Mouse (Mus musculus) limb, embryonic 14.5 days (tissue): Measurements from ENCODE around the gene Prtn3. TPM values are rescaled to one million over a fixed set of nuclear protein-coding genes. Genes with fewer than 3 reads are reported as not detected.

Experiments used
- ATAC-seq: fragments of 200-750 bp; cut with Nextera tagmentation; 2 replicates; pipeline ENCODE4 v1.8.0; 2017; ENCODE audit warnings: low read depth, moderate number of reproducible peaks, moderate TSS enrichment; ENCODE audit not compliant: low FRiP score
- DNase-seq: peaks from one replicate; pipeline ENCODE4 v3.0.0-alpha.2; 2015; ENCODE audit warnings: low spot score
- H3K27ac ChIP-seq: fragments of 300-500 bp; sonication (generic); replicated peaks from 2 replicates; pipeline ENCODE4 v1.5.1; 2014; ENCODE audit warnings: low read depth, mild to moderate bottlenecking, low read length, moderate library complexity, mixed read lengths
- H3K27me3 ChIP-seq: fragments of 300-500 bp; sonication (generic); 2 replicates; pipeline ENCODE4 v1.6.1; 2014; ENCODE audit warnings: low read length, mixed read lengths; ENCODE audit not compliant: control insufficient read depth, insufficient read depth
- H3K36me3 ChIP-seq: fragments of 300-500 bp; sonication (generic); 2 replicates; pipeline ENCODE4 v1.6.1; 2014; ENCODE audit warnings: mild to moderate bottlenecking, low read length, moderate library complexity, mixed read lengths; ENCODE audit not compliant: control insufficient read depth, insufficient read depth
- H3K4me1 ChIP-seq: fragments of 300-500 bp; sonication (generic); 2 replicates; pipeline ENCODE4 v1.6.1; 2014; ENCODE audit warnings: antibody characterized with exemption, low read length, mixed read lengths; ENCODE audit not compliant: control insufficient read depth, insufficient read depth
- H3K4me2 ChIP-seq: fragments of 300-500 bp; sonication (generic); replicated peaks from 2 replicates; pipeline ENCODE4 v1.6.1; 2014; ENCODE audit warnings: low read depth, mild to moderate bottlenecking, low read length, moderate library complexity; ENCODE audit not compliant: severe bottlenecking
- H3K4me3 ChIP-seq: fragments of 300-500 bp; sonication (generic); replicated peaks from 2 replicates; pipeline ENCODE4 v1.5.1; 2014; ENCODE audit warnings: low read length
- H3K9ac ChIP-seq: fragments of 300-500 bp; sonication (generic); 2 replicates; pipeline ENCODE4 v1.6.1; 2014; ENCODE audit warnings: mild to moderate bottlenecking, low read depth, low read length, moderate library complexity; ENCODE audit not compliant: severe bottlenecking
- H3K9me3 ChIP-seq: fragments of 300-500 bp; sonication (generic); 2 replicates; pipeline ENCODE4 v1.6.1; 2016; ENCODE audit warnings: low read length; ENCODE audit not compliant: control insufficient read depth
- POLR2A ChIP-seq: fragments of 200-500 bp; IDR thresholded peaks from 2 replicates; pipeline ENCODE4 v1.8.0; 2012; ENCODE audit warnings: inconsistent platforms, mild to moderate bottlenecking, moderate library complexity, borderline replicate concordance; ENCODE audit not compliant: insufficient read depth, insufficient read length; ENCODE audit errors: extremely low read depth
- WGBS: fragments of 180-500 bp; shearing (Covaris S2); extraction: QIAGEN DNeasy Blood & Tissue Kit; methylation state at CpG from one replicate; pipeline ENCODE4 v1.1.7; 2014; 5-methylcytosine and 5-hydroxymethylcytosine counted together
- polyA plus RNA-seq, 2 experiments: library from polyadenylated mRNA; depleted of rRNA in 1 of 2; stranded (reverse) in 1 of 2; unstranded in 1 of 2; fragments of >200 nt; fragmentation: Nextera tagmentation in 1 of 2; extraction: Ambion mirVana in 1 of 2; gene quantifications; 2 replicates each; pipeline versions ENCODE4 v1.2.1 to v1.2.3; 2012 to 2014

The Prtn3 gene
- polyA plus RNA-seq, 2 experiments = 5.9 to 10.3 TPM

GRCm38 (mm10) chr10:79858416-79859074, 15.7 kb upstream of the Prtn3 start:
- Histone ChIP-seq H3K9ac (no peak overlapping the region), H3K27ac (no peak overlapping the region), H3K4me2 (peak overlapping the region; percentile 98), H3K36me3 (peaks cover 79% of the 10 kb centered on the region), H3K27me3 (no peaks in the 10 kb centered on the region), H3K9me3 (no peaks in the 10 kb centered on the region), H3K4me1 (peaks cover 27% of the 10 kb centered on the region), H3K4me3 (peak overlapping the region; percentile 99)
- DNase-seq (peak; percentile 73), ATAC-seq (no peak)
- no peak for TF ChIP-seq POLR2A
- 44% methylated on average over 14 of the region's 17 CpGs for WGBS

GRCm38 (mm10) chr10:79859116-79859515, 15.2 kb upstream of the Prtn3 start:
- H3K9me3 ChIP-seq = no peaks in the 10 kb centered on the region
- no peak overlapping the region; the same call in 1 of the 2 replicates for H3K4me2 ChIP-seq
- H3K27ac ChIP-seq = no peak overlapping the region
- peaks cover 85% of the 10 kb centered on the region for H3K36me3 ChIP-seq
- 80% methylated on average over 11 of the region's 11 CpGs for WGBS
- no peaks in the 10 kb centered on the region for H3K27me3 ChIP-seq
- peaks cover 27% of the 10 kb centered on the region for H3K4me1 ChIP-seq
- no peak overlapping the region for H3K4me3 ChIP-seq
- no peak for TF ChIP-seq POLR2A
- no peak for DNase-seq
- ATAC-seq = no peak
- H3K9ac ChIP-seq = no peak overlapping the region

GRCm38 (mm10) chr10:79860079-79860911, 14.0 kb upstream of the Prtn3 start:
- Histone ChIP-seq H3K9ac (no peak overlapping the region), H3K4me3 (no peak overlapping the region), H3K4me1 (peaks cover 27% of the 10 kb centered on the region), H3K9me3 (no peaks in the 10 kb centered on the region), H3K36me3 (peaks cover 97% of the 10 kb centered on the region), H3K4me2 (no peak overlapping the region), H3K27me3 (no peaks in the 10 kb centered on the region), H3K27ac (no peak overlapping the region)
- no peak for TF ChIP-seq POLR2A
- no peak for ATAC-seq
- WGBS = 91% methylated on average over 26 of the region's 26 CpGs
- DNase-seq = no peak

DNA sequence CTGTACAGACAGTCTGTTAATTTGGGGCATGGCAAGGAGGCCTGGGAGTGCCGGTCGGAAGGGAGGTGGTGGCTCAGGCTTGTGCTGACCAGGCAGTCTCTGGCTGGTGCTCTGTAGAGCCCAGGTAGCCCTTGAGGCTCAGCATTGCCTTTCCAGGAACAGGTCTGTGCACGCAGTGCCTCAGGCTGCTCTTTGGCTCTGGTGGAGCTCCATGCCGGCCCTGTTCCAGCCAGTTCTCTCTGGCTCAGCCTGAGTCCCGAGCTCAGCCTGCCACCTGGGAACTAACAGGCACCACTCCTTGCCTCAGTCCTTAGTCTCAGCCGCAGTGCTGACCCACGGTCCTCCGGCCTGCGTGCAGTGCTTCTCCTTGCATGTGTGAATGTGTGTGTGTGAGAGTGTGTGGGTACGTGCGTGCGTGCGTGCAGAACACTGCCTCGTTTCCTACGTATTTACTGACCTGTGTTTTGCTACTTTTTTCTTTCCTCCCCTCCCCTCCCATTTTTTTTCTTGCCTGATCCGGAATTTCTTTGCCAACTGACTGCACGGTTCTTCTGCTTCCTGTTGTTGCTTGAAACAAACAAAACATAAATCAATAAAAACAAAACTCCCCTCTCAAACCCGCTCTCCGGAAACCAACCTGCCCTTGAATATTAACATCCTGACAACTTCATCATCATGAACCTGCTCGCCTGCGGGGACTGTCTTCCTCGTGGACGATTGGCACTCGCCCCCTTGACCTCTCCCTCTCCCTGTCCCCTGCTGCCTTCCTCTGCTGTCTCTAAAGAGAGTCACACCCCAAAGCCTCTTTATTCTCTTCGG, 12.8 kb upstream of the Prtn3 start:
- H3K36me3 ChIP-seq = peaks cover 100% of the 10 kb centered on the region
- H3K27me3 ChIP-seq = no peaks in the 10 kb centered on the region
- no peak overlapping the region for H3K4me3 ChIP-seq
- DNase-seq (no peak), ATAC-seq (no peak)
- no peak for TF ChIP-seq POLR2A
- H3K27ac ChIP-seq = no peak overlapping the region
- H3K4me2 ChIP-seq = no peak overlapping the region
- no peaks in the 10 kb centered on the region for H3K9me3 ChIP-seq
- peaks cover 21% of the 10 kb centered on the region for H3K4me1 ChIP-seq
- H3K9ac ChIP-seq = no peak overlapping the region
- 72% methylated on average over 25 of the region's 25 CpGs for WGBS
